Mouse (Mus musculus): ENCODE measurements at regions not wholly inside any gene's neighbourhood (a gene's known extent, or its start where the extent isn't known, plus 50 kb on each side); places are given as distances from the start of the nearest gene placed in this dataset.

Small RNA genes lying in the stretch of these regions (microRNA-seq; reads per million reads assigned to microRNA genes)
- 45.0 reads per million, percentile 52 among the genes with 10 or more reads in this experiment for gene Mir7j

Data from intestine, embryonic 14.5 days (tissue).